Mouse (Mus musculus): ENCODE data around the gene Npr1.

Gene Npr1

GRCm38 (mm10) chr3:90475831-90476611, 10.4 kb upstream of the Npr1 start, which contains the start of gene Ilf2:
Gene Ilf2, plus strand, starts transcription at chr3:90476126.
- CTCF ChIA-PET, result interaction anchor here (0.7 kb wide), 1 partner anchor 55 kb away, joined by 13 read pairs; no protein-coding TSS in a partner anchor

DNA sequence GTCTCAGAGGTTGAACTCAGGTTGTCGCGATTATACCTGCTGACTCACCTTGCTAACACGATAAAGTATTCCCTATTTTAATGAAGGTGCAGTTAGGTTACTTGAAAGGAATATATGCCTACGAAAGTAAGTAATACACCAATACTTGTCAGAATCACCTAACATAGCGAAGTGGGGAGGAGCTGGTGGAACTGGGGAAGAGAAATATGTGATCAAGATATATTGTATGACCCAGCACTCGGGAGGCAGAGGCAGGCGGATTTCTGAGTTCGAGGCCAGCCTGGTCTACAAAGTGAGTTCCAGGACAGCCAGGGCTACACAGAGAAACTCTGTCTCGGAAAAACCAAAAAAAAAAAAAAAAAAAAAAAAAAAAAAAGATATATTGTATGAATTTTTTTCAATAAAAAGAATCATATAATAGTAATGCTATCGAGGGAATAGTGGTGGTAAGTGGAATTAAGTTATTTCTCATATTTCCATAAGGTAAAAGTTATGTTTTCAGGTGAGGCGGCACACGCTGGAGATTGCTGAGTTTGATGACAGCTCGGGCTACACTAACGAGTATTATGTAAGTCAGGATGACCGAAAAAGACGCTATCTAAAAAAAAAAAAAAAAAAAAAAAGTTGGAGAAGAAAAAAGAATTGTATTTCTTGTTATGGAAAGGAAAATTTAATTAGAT, 9.6 kb upstream of the Npr1 start:
- CTCF ChIA-PET, result interaction anchor here (0.7 kb wide), 1 partner anchor 54 kb away, joined by 13 read pairs; no protein-coding TSS in a partner anchor

DNA sequence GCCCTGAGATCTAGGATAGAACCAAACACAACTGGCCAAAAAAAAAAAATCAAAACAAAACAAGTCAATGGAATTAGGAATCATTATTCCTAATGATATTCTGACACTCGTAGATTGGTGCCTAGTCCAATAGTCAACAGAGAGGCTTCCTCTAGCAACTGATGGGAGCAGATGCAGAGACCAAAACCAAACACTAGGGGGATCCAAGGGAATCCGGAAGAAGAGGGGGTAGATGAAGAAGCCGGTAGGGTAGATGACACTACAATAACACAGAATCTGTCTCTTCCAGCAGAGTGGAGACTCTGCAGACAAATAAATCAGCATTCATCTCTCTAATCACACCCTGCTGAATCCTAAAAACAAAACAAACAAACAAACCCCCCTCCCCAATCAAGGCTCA, 6.5 kb upstream of the Npr1 start:
- CTCF ChIA-PET, result interaction anchor here (0.7 kb wide), 1 partner anchor 386 kb away, joined by 4 read pairs; no protein-coding TSS in a partner anchor

- CTCF ChIA-PET, result interaction anchor here (0.7 kb wide), 2 partner anchors 90 to 223 kb away, joined by 5 read pairs; no protein-coding TSS in a partner anchor
These were observed 2.1 kb upstream of the Npr1 start for GRCm38 (mm10) chr3:90467618-90468300.

- CTCF ChIA-PET, result no interaction called here
These were observed 673 bp upstream of the Npr1 start for GRCm38 (mm10) chr3:90466311-90466766.

DNA sequence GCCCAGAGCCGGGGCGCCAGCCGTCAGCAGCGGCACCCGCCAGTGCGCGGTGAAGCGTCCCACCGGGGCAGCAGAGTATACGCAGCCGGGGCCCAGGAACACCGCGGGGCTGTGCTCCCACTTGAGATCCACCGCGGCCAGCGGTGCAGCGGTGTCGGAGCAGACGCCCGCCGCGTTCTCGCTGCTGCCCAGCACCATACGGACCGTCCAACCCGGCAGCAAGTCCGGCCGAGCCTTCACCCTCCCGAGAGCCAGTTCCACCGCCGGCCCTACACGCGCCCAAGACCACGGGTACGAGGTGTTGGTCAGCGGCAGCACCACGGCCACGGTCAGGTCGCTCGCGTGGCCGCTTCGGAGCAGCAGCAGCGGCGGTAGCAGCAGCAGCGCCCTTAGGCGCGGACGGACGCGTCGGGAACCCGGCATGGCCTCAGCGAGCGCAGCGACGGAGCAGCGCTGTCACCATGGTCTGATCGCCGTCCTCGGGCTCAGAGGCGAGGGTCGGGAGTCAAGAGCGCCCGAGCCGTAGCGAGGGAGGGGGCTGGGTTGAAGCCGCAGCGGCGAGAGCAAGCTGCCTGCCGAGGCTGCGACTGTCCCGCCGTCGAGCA, 483 bp downstream of the Npr1 start:
- CTCF ChIA-PET, result no interaction called here

DNA sequence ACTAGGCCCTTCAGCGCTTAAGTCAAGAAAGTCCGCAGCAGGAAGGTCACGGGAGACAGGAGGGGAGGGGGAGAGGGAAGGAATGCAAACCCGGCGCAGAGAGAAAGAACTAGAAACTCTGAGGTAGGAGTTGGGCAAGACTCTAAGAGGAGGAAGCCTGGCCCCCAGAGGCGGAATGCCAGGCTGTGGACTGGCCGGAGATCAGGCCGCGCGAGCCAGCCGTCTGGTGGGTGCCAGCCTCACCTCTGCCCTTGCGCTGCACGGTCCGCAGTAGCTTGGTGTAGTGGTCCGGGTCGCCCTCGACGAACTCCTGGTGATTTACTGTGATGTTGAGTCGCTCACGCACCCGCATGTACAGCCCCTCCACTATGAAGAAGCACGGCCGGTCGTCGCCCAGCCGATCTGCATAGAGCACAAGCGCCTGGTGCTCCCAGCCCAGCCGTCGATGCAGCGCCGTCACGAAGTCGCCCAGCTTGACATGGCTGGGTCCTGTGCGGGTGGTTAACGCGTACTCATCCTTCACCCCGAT, 1.1 kb downstream of the Npr1 start:
- CTCF ChIA-PET, result no interaction called here

- CTCF ChIA-PET, result no interaction called here
These were observed 3.1 kb downstream of the Npr1 start for GRCm38 (mm10) chr3:90462579-90462978.

DNA sequence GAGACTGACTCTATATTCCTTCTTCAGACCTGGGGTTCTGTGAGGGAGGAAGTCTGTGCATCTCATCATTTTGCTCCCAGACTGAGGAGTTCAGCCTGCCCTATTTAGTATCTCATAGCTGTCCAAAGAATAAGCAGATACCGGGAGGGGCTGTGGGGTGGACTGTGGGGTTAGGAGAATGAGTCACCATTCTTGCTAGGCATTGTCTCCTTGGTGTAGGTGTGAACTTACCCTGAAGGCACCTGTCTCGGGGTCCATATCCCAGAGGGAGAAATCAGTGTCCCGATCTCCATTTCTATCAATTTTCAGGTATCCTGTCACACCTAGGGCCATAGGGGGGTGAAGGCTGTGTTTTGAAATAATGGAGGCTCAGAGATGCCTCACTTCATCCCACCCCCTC, 3.7 kb downstream of the Npr1 start:
- CTCF ChIA-PET, result no interaction called here

- CTCF ChIA-PET, result no interaction called here
These were observed 5.4 kb downstream of the Npr1 start for GRCm38 (mm10) chr3:90460315-90460714.

GRCm38 (mm10) chr3:90459727-90460126, 5.9 kb downstream of the Npr1 start:
- CTCF ChIA-PET, result no interaction called here

DNA sequence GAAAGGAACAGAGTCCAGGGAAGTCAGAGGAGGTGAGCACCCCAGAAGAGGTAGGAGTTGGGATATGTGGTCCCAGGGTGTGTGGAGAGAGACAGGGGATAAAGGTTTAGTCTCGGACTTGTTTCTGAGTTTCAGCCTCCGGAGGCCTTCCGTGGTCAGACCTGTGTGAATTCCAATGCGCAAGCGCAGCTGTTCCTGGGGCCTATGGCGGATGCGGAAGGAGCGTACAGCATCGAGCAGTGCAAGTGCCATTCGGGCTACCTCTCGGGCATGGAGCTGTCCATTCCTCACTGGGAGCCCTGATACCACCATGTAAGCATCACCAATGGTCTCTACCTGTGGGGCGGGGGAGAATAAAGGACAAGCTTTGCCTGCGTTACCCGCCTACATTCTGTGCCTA, 10.7 kb downstream of the Npr1 start:
- CTCF ChIA-PET, result no interaction called here

GRCm38 (mm10) chr3:90451396-90452095, 14.1 kb downstream of the Npr1 start:
- CTCF ChIA-PET, result no interaction called here

DNA sequence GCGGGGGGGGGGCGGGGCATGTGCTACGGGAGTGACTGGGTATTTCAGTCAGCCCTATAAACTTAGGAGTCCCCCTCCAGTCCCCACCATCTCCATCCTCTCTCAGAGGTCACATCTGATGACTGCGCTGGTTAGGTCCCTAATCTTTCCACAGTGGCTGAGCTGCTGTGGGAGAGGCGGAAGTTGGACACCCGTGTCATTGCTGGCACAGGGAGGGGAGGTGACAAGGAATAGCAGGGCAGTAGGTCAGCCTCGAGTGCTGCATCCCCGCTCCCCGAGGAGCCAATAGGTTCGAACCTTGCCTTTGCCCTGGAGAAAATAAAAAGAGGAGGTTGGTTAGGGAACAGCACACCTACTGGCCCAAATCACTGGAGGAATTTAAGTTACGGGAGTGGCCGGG, 14.8 kb downstream of the Npr1 start:
- CTCF ChIA-PET, result no interaction called here

- CTCF ChIA-PET, result no interaction called here
These were observed 17.0 kb downstream of the Npr1 start for GRCm38 (mm10) chr3:90448626-90449025.

GRCm38 (mm10) chr3:90447123-90447494, 18.6 kb downstream of the Npr1 start:
- CTCF ChIA-PET, result no interaction called here

DNA sequence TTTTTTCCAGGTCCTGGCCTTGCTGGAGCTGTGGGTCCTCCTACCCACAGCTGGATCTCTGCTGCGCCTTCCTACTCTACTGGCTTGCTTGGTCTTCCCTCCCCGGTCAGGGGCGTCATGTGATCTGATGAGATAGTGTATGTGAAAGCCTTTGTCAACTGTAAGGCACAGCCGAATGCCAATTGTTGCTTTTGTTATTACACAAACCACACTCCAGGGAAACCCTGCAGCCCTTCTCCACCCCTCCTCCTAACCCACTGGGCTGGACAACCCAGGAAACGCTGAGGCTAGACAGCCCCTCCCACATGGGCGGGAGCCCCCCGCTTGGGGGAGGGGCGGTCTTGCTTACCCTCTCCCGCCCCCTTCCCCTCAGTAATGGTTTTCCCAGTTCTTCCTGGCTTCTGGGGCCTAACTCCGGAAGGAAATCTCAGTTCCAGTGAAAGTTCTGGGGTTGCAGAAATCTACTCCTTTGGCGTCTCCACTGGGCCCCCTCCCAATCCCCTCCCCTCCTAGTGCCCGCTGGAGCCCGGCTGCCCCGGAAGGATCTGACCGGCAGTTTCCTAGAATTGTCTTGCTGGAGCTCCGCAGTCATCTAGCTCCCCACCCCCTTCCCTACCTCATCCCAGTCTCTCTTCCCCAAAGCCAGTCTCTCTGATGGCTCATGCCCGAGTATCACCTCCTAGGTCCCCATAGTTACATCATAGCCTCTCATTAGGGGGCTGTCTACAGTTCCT, 19.1 kb downstream of the Npr1 start:
- CTCF ChIA-PET, result no interaction called here

DNA sequence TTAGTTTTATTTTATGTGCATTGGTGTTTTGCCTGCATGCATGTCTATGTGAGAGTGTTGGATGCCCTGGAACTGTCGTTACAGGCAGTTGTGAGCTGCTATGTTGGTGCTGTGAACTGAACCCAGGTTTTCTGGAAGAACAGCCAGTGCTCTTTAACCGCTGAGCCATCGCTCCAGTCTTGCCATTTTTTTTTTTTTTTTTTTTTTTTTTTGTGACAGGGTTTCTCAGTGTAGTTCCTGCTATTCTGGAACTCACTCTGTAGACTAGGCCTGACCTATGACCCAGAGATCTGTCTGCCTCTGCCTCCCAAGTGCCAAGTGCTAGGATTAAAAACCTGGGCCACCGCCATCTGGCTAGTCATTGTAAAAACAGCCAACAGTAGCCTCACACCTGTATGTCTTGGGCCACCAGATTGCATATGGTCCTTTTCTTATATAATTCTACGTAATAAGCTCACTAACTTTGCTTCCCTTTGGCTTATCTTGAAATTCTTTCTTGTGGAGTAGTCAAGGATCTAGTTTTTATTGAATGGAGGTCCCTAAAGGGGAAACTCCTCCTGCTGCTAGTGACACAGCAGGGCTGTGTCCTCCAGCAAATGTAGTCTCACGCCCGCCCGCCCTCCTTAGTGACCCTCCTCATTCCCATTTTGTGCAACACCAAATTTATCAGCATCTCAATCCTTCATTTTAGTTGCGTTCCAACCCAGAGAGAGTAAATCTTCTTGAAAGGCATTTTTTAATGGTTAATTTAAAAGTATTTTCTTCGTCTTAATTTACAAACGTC, 20.1 kb downstream of the Npr1 start:
- CTCF ChIA-PET, result interaction anchor here (0.7 kb wide), 1 partner anchor 12 kb away, joined by 3 read pairs; no protein-coding TSS in a partner anchor

DNA sequence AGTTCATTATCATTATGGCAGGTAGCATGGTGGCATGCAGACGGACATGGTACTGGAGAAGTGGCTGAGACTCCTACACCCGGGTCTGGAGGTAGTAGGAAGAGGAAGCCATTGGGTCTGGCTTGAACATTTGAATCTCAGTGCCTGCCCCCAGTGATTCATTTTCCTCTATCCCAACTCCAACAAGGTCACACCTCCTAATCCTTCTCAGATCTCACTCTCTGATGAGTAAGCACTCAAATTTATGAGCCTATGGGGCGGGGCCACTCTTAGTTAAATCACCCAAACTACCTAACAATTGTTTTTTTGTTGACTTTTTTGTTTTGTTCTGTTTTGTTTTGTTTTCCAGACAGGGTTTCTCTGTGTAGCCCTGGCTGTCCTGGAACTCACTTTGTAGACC, 21.7 kb downstream of the Npr1 start:
- CTCF ChIA-PET, result no interaction called here

DNA sequence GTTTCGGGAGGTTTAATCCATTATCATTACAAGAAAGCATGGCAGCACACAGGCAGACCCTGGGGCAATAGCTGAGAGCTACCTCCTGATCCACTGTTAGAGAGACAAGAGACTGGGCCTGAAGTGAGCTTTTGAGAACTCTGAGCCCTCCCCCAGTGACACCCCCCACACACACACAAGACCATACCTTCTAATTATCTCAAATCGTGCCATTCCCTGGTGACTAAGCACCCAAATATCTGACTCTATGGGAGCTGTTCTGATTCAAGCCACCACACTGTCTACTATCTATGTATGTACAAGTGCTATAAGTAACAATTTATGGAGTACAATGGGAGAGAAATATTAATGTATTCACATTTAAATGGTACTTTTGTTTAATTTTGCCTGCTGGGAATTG, 24.9 kb downstream of the Npr1 start:
- CTCF ChIA-PET, result interaction anchor here (0.5 kb wide), 1 partner anchor 488 kb away, joined by 4 read pairs; no protein-coding TSS in a partner anchor
